Mouse (Mus musculus): Measurements from ENCODE around the gene Slc35f4.

DNA sequence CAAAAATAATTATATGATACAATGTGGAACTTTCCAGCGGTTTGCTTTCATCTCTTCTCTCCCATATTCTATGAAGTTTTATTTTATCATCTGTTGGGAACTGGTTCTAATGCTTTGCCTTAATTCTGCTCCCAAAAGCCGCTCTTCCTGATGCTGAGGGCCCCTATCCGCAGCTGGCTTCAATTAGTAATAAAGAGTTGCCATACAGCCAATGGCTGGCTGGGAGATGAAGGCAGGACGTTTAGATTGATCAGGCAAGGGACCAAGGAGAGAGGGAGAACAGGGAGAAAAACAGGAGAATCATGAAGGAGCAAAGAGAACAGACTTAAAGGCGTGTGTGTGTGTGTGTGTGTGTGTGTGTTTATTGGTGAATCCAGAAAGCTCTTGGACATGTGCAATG lies 94.0 kb downstream of the Slc35f4 start:
- TF ChIP-seq CTCF (IDR thresholded peaks at IDR 0.05; ENCODE audit: insufficient read depth, low read depth, low read length) (no peak), POLR2A (IDR thresholded peaks at IDR 0.05; ENCODE audit: insufficient read depth, low read depth, low read length) (no peak)

All from olfactory bulb, adult 2 months (tissue).